Mouse (Mus musculus): ENCODE measurements around the gene Abhd6.

- no peak for TF ChIP-seq CTCF (IDR thresholded peaks at IDR 0.05; ENCODE audit: insufficient read depth, low read length)
- TF ChIP-seq POLR2A (IDR thresholded peaks at IDR 0.05; ENCODE audit: borderline replicate concordance, extremely low read depth, low read depth, low read length): no peak
Observed at GRCm38 (mm10) chr14:8101886-8102285, 99.2 kb downstream of the Abhd6 start.

Data from lung, adult 2 months (tissue).